Mouse (Mus musculus): ENCODE data around the gene Enpp1.
"Not testable (repeated sequence)": the region's sequence is repeated elsewhere in the genome, so short reads cannot be mapped to it uniquely, and the experiment has no call there.

Gene Enpp1

GRCm38 (mm10) chr10:24638306-24639070 is 73.5 kb downstream of the Enpp1 start:
- DNase-seq (ENCODE audit: low read depth, low spot score) = no peak

- DNase-seq (ENCODE audit: low read depth, low spot score) = no peak
Observed at GRCm38 (mm10) chr10:24636986-24637385, 75.0 kb downstream of the Enpp1 start.

- no peak for DNase-seq (ENCODE audit: low read depth, low spot score)
Observed at GRCm38 (mm10) chr10:24635884-24636283, 76.1 kb downstream of the Enpp1 start.

GRCm38 (mm10) chr10:24635331-24635815 is 76.6 kb downstream of the Enpp1 start:
- no peak for DNase-seq (ENCODE audit: low read depth, low spot score)

GRCm38 (mm10) chr10:24634288-24634687 is 77.7 kb downstream of the Enpp1 start:
- no peak for DNase-seq (ENCODE audit: low read depth, low spot score)

- no peak for DNase-seq (ENCODE audit: low read depth, low spot score)
Observed at GRCm38 (mm10) chr10:24631122-24631521, 80.8 kb downstream of the Enpp1 start.

- peak; percentile 80 for DNase-seq (ENCODE audit: low read depth, low spot score)
Observed at GRCm38 (mm10) chr10:24630469-24631081, 81.4 kb downstream of the Enpp1 start.

- no peak for DNase-seq (ENCODE audit: low read depth, low spot score)
Observed at GRCm38 (mm10) chr10:24629086-24629720, 82.8 kb downstream of the Enpp1 start.

GRCm38 (mm10) chr10:24628466-24628865 is 83.5 kb downstream of the Enpp1 start:
- no peak for DNase-seq (ENCODE audit: low read depth, low spot score)

- no peak for DNase-seq (ENCODE audit: low read depth, low spot score)
Observed at GRCm38 (mm10) chr10:24627262-24627661, 84.7 kb downstream of the Enpp1 start.

- DNase-seq (ENCODE audit: low read depth, low spot score) = peak; percentile 93
Observed at GRCm38 (mm10) chr10:24625060-24625701, 86.8 kb downstream of the Enpp1 start.

- peak; percentile 86 for DNase-seq (ENCODE audit: low read depth, low spot score)
Observed at GRCm38 (mm10) chr10:24622586-24622985, 89.4 kb downstream of the Enpp1 start.

- peak; percentile 60 for DNase-seq (ENCODE audit: low read depth, low spot score)
Observed at GRCm38 (mm10) chr10:24621572-24621971, 90.4 kb downstream of the Enpp1 start.

- not testable (repeated sequence) for DNase-seq (ENCODE audit: low read depth, low spot score)
Observed at GRCm38 (mm10) chr10:24616572-24616971, 95.4 kb downstream of the Enpp1 start.

GRCm38 (mm10) chr10:24615799-24616198 is 96.2 kb downstream of the Enpp1 start:
- no peak for DNase-seq (ENCODE audit: low read depth, low spot score)

GRCm38 (mm10) chr10:24614726-24615125 is 97.2 kb downstream of the Enpp1 start:
- no peak for DNase-seq (ENCODE audit: low read depth, low spot score)

- DNase-seq (ENCODE audit: low read depth, low spot score) = no peak
Observed at GRCm38 (mm10) chr10:24609766-24610165, 102.2 kb downstream of the Enpp1 start.

GRCm38 (mm10) chr10:24609146-24609545 is 102.8 kb downstream of the Enpp1 start:
- no peak for DNase-seq (ENCODE audit: low read depth, low spot score)

GRCm38 (mm10) chr10:24603727-24604126 is 108.2 kb downstream of the Enpp1 start:
- no peak for DNase-seq (ENCODE audit: low read depth, low spot score)

- DNase-seq (ENCODE audit: low read depth, low spot score) = no peak
Observed at GRCm38 (mm10) chr10:24603035-24603434, 108.9 kb downstream of the Enpp1 start.

- DNase-seq (ENCODE audit: low read depth, low spot score) = no peak
Observed at GRCm38 (mm10) chr10:24599802-24600201, 112.2 kb downstream of the Enpp1 start.

- DNase-seq (ENCODE audit: low read depth, low spot score) = no peak
Observed at GRCm38 (mm10) chr10:24598693-24599092, 113.3 kb downstream of the Enpp1 start.

All from 3T3-L1 (cell line).